Mouse (Mus musculus): ENCODE measurements around the gene Pde4b. TPM values are rescaled to one million over a fixed set of nuclear protein-coding genes. Genes with fewer than 3 reads are reported as not detected.

The Pde4b gene
- polyA plus RNA-seq, 1 experiment from 2014 or later = 51.2 TPM

DNA sequence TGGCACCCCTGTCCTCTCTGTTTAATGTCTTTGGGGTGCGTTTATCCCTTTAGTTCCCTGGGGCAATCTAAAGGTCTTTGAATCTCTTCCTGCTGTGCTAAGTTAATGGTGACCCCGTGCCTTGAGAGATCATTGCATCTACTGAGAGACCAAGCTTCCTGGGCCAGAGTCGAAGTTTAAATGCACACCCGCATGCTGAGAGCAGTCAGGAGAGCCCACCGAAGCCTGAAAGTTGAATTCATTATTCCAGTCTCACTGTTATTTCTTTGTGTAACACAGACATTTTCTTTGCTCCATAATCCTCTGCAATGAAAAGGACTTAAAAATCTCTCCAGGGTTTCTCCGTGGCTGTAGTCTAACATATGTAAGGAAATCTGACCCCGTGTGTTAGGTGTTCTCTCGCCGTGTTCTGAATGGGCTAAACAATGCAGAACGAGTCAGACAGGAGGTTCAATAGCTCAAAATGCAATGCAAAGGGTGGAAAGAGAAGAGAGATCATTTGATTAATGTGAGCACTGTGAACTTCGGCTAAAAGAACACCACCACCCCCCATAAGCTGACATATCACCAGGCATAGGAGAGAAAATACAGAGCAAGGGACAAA is 333.6 kb downstream of the Pde4b start:
- no peak overlapping the region for H3K27ac ChIP-seq (ENCODE audit: low read depth, low read length)
- no peaks in the 10 kb centered on the region for H3K9me3 ChIP-seq (ENCODE audit: control insufficient read depth, low read length)
- 15% methylated on average over 11 of the region's 11 CpGs for WGBS
- H3K9ac ChIP-seq (replicated peaks; ENCODE audit: low read depth, low read length) = peak overlapping the region; percentile 41; the same call in 1 of the 2 replicates
- H3K4me1 ChIP-seq (ENCODE audit: control insufficient read depth, insufficient read depth, low read length) = peaks cover 11% of the 10 kb centered on the region; the same call in 1 of the 2 replicates
- H3K36me3 ChIP-seq (ENCODE audit: control insufficient read depth, insufficient read depth, low read length) = no peaks in the 10 kb centered on the region
- no peaks in the 10 kb centered on the region for H3K27me3 ChIP-seq (ENCODE audit: control insufficient read depth, insufficient read depth, low read length)
- peak overlapping the region; percentile 16; the same call in 1 of the 2 replicates for H3K4me3 ChIP-seq (ENCODE audit: low read depth, low read length)
- no peak for ATAC-seq (ENCODE audit: low read depth)
- peak overlapping the region; percentile 45 for H3K4me2 ChIP-seq (ENCODE audit: low read depth, low read length)

GRCm38 (mm10) chr4:102421398-102421859 is 334.1 kb downstream of the Pde4b start:
- no peaks in the 10 kb centered on the region for H3K9me3 ChIP-seq (ENCODE audit: control insufficient read depth, low read length)
- H3K4me2 ChIP-seq (ENCODE audit: low read depth, low read length) = peak overlapping the region; percentile 45
- no peaks in the 10 kb centered on the region for H3K36me3 ChIP-seq (ENCODE audit: control insufficient read depth, insufficient read depth, low read length)
- peak overlapping the region; percentile 16; the same call in 1 of the 2 replicates for H3K4me3 ChIP-seq (ENCODE audit: low read depth, low read length)
- H3K27ac ChIP-seq (ENCODE audit: low read depth, low read length) = no peak overlapping the region
- ATAC-seq (ENCODE audit: low read depth) = 0 out of 2 replicates have a peak, but pooled peaks have one; percentile 46
- 41% methylated on average over 18 of the region's 18 CpGs for WGBS
- H3K9ac ChIP-seq (replicated peaks; ENCODE audit: low read depth, low read length) = peak overlapping the region; percentile 41
- H3K27me3 ChIP-seq (ENCODE audit: control insufficient read depth, insufficient read depth, low read length) = no peaks in the 10 kb centered on the region
- peaks cover 11% of the 10 kb centered on the region; the same call in 1 of the 2 replicates for H3K4me1 ChIP-seq (ENCODE audit: control insufficient read depth, insufficient read depth, low read length)

DNA sequence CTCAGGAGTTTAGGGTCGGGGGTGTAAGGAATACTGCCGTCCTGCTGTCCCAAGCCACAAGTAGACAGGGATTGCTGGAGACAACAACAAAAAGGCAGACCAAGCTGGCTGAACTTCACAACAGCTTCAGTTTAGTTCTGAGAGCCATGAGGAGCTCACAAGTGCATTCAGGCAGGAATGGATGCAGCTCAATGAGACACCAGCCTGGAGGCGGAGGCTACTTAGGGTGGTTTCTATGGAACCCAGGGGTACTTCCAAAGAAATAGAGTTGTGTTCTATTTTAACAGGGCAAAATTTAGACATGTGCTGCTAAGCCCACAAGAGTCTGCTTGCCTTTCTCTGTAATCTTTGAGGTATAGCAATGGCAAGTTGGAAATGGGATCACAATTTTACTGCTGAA is 336.8 kb downstream of the Pde4b start:
- Histone ChIP-seq H3K9me3 (ENCODE audit: control insufficient read depth, low read length) (no peaks in the 10 kb centered on the region), H3K4me3 (ENCODE audit: low read depth, low read length) (no peak overlapping the region), H3K4me2 (ENCODE audit: low read depth, low read length) (no peak overlapping the region), H3K36me3 (ENCODE audit: control insufficient read depth, insufficient read depth, low read length) (no peaks in the 10 kb centered on the region), H3K27ac (ENCODE audit: low read depth, low read length) (no peak overlapping the region), H3K4me1 (ENCODE audit: control insufficient read depth, insufficient read depth, low read length) (peaks cover 11% of the 10 kb centered on the region; the same call in 1 of the 2 replicates), H3K9ac (replicated peaks; ENCODE audit: low read depth, low read length) (no peak overlapping the region), H3K27me3 (ENCODE audit: control insufficient read depth, insufficient read depth, low read length) (no peaks in the 10 kb centered on the region)
- 96% methylated on average over 3 of the region's 3 CpGs for WGBS
- no peak for ATAC-seq (ENCODE audit: low read depth)

GRCm38 (mm10) chr4:102425422-102425821 is 338.1 kb downstream of the Pde4b start:
- H3K27me3 ChIP-seq (ENCODE audit: control insufficient read depth, insufficient read depth, low read length) = no peaks in the 10 kb centered on the region
- ATAC-seq (ENCODE audit: low read depth) = no peak
- H3K9me3 ChIP-seq (ENCODE audit: control insufficient read depth, low read length) = no peaks in the 10 kb centered on the region
- H3K36me3 ChIP-seq (ENCODE audit: control insufficient read depth, insufficient read depth, low read length) = no peaks in the 10 kb centered on the region
- H3K4me1 ChIP-seq (ENCODE audit: control insufficient read depth, insufficient read depth, low read length) = peaks cover 13% of the 10 kb centered on the region; the same call in 1 of the 2 replicates
- WGBS = 60% methylated on average over 3 of the region's 3 CpGs
- H3K4me3 ChIP-seq (ENCODE audit: low read depth, low read length) = no peak overlapping the region
- H3K9ac ChIP-seq (replicated peaks; ENCODE audit: low read depth, low read length) = no peak overlapping the region
- no peak overlapping the region for H3K27ac ChIP-seq (ENCODE audit: low read depth, low read length)
- no peak overlapping the region for H3K4me2 ChIP-seq (ENCODE audit: low read depth, low read length)

DNA sequence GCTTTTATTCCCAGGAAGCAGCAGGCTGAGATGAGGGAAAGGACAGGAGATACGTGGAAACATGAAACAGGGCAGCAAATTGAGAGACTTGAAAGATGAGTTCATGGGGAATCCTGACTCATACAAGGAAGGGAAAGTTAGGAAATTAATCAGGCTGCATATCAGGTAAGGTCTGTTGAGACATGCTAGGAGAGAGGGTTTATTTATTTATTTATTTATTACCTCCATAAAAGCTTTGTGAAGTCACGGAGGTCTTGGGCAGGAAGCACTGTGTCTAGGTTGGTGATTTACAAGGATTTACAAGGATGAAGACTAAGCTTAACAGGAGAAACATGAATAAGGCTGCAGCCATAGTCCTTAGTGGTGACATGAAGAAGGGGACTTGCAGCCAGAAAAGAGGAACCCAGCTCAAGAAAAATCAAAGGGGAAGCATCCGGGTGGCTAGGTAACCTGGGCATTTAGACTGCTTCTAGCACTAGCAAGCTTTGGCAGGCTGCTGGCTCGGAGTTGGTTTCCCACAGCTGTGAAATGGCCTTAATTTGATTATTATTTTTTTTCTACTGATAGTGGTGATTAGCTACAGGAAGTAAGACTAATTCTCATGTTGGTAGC is 342.5 kb downstream of the Pde4b start:
- Histone ChIP-seq H3K36me3 (ENCODE audit: control insufficient read depth, insufficient read depth, low read length) (no peaks in the 10 kb centered on the region), H3K9ac (replicated peaks; ENCODE audit: low read depth, low read length) (no peak overlapping the region), H3K4me2 (ENCODE audit: low read depth, low read length) (no peak overlapping the region), H3K27ac (ENCODE audit: low read depth, low read length) (no peak overlapping the region; the same call in 1 of the 2 replicates), H3K9me3 (ENCODE audit: control insufficient read depth, low read length) (no peaks in the 10 kb centered on the region), H3K4me3 (ENCODE audit: low read depth, low read length) (no peak overlapping the region), H3K27me3 (ENCODE audit: control insufficient read depth, insufficient read depth, low read length) (no peaks in the 10 kb centered on the region), H3K4me1 (ENCODE audit: control insufficient read depth, insufficient read depth, low read length) (peaks cover 7% of the 10 kb centered on the region; the same call in 1 of the 2 replicates)
- no peak for ATAC-seq (ENCODE audit: low read depth)
- 28% methylated on average over 4 of the region's 4 CpGs for WGBS

DNA sequence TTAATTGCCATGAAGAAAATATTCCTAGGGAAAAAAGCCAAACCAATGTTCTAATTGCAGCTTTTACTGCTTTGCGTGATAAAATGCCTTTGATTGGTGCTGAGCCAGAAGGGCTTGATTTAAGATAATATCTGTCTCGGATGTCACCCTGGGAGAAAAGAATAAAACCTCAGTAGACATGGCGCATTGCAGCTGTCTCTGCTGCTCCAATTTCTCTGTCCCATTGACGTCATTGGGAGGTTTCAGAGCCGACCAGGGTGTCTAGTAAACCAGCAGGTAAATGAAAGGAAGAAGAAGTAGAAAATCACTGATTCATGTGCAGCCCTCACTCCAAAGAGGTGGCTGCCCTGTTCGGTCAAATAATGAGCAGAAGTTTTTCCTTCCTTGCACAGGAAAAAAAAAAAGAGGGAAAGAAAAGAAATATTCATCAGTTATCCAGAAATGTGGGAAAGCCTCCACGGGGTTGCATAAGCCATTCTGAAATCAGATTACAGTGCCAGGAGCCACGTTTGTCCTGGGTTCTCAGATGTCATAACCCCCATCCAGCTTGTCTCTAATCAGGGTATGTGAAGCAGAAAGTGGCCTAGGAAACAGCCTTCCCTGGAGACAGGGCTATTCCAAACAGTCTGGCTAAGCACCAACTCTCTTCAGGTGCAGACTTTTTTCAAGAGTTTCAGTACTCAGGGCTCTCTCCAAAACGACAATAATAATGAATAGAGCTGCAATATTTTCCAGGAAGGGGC is 344.9 kb downstream of the Pde4b start:
- Histone ChIP-seq H3K4me3 (ENCODE audit: low read depth, low read length) (no peak overlapping the region), H3K4me2 (ENCODE audit: low read depth, low read length) (no peak overlapping the region), H3K36me3 (ENCODE audit: control insufficient read depth, insufficient read depth, low read length) (no peaks in the 10 kb centered on the region), H3K9ac (replicated peaks; ENCODE audit: low read depth, low read length) (no peak overlapping the region), H3K4me1 (ENCODE audit: control insufficient read depth, insufficient read depth, low read length) (peaks cover 7% of the 10 kb centered on the region; the same call in 1 of the 2 replicates), H3K27me3 (ENCODE audit: control insufficient read depth, insufficient read depth, low read length) (no peaks in the 10 kb centered on the region), H3K27ac (ENCODE audit: low read depth, low read length) (0 out of 2 replicates have a peak overlapping the region, but pooled peaks have one; percentile 29), H3K9me3 (ENCODE audit: control insufficient read depth, low read length) (no peaks in the 10 kb centered on the region)
- WGBS = 24% methylated on average over 9 of the region's 9 CpGs
- ATAC-seq (ENCODE audit: low read depth) = peak; percentile 54; the same call in 1 of the 2 replicates

DNA sequence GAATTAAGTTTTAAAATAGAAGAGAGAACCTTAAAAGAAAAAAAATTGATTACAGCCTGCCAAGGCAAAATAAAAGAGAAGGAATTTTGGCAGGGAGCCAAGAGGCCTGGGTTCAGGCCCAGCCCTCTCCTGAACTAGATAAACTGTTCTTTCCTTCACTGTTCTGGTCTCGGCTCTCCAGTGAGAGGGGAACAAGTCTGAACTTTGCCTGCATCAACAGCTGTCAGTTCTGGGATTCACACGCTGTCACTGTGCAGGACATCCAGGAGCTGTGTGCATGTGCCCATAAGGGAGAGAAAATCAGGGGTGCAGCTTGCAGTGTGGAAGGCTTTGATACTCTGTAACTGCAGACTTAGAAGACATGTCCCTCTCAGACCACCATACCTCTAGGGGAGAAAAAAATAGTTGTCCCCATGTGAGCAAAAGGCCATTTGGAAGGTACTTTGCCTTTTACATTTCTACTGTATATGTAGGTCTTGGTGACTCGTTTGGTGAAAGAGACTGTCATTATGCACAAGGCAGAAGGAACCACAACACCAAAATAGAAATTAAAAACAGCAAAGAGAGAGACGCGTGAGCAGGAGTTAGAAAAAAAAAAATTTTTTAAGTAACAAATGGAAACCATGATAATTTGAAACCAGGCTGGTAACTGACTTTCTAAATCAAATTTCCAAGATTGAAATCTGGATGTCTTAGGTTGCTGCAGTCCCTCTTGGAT is 352.2 kb downstream of the Pde4b start:
- no peak overlapping the region for H3K9ac ChIP-seq (replicated peaks; ENCODE audit: low read depth, low read length)
- H3K27ac ChIP-seq (ENCODE audit: low read depth, low read length) = no peak overlapping the region
- no peaks in the 10 kb centered on the region for H3K27me3 ChIP-seq (ENCODE audit: control insufficient read depth, insufficient read depth, low read length)
- no peak overlapping the region for H3K4me2 ChIP-seq (ENCODE audit: low read depth, low read length)
- no peaks in the 10 kb centered on the region for H3K9me3 ChIP-seq (ENCODE audit: control insufficient read depth, low read length)
- H3K4me3 ChIP-seq (ENCODE audit: low read depth, low read length) = no peak overlapping the region
- H3K36me3 ChIP-seq (ENCODE audit: control insufficient read depth, insufficient read depth, low read length) = no peaks in the 10 kb centered on the region
- WGBS = 68% methylated on average over 5 of the region's 5 CpGs
- ATAC-seq (ENCODE audit: low read depth) = no peak
- H3K4me1 ChIP-seq (ENCODE audit: control insufficient read depth, insufficient read depth, low read length) = no peaks in the 10 kb centered on the region

GRCm38 (mm10) chr4:102440119-102440481 is 352.8 kb downstream of the Pde4b start:
- ATAC-seq (ENCODE audit: low read depth) = no peak
- Histone ChIP-seq H3K4me1 (ENCODE audit: control insufficient read depth, insufficient read depth, low read length) (no peaks in the 10 kb centered on the region), H3K9me3 (ENCODE audit: control insufficient read depth, low read length) (no peaks in the 10 kb centered on the region), H3K4me2 (ENCODE audit: low read depth, low read length) (no peak overlapping the region), H3K36me3 (ENCODE audit: control insufficient read depth, insufficient read depth, low read length) (no peaks in the 10 kb centered on the region), H3K27me3 (ENCODE audit: control insufficient read depth, insufficient read depth, low read length) (no peaks in the 10 kb centered on the region), H3K27ac (ENCODE audit: low read depth, low read length) (no peak overlapping the region), H3K4me3 (ENCODE audit: low read depth, low read length) (no peak overlapping the region), H3K9ac (replicated peaks; ENCODE audit: low read depth, low read length) (no peak overlapping the region)
- 74% methylated on average over 4 of the region's 4 CpGs for WGBS

All from neural tube, embryonic 14.5 days (tissue).